Mouse (Mus musculus) frontal cortex, postnatal 36 days (tissue): ENCODE data around the gene Sptlc3.

ENCODE experiments used
- DNase-seq, 2 experiments: peaks; one replicate each; pipeline ENCODE4 v3.0.0; 2022; ENCODE audit warnings: low spot score in 2 of 2

Gene Sptlc3

DNA sequence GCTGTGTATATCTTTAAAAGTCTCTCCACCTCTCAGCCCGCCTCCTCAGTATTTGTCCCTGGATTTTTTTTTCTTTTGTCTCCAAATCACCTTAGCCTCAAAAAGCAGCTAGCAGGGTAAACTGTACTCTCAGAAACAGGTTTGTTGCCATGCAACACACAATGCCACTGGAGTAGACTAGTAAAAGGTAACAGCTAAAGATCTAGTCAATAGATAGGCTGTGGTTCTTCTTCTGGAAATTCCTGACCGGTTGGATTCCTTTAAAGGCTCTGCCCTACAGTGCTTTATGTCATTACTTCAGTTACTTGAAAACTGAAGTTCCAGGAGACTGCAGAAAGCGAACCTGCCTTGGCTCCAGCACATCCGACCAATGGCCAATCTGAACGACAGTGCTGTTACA lies at the start of gene Sptlc3:
Sptlc3 (plus strand) TSS at position 78 of the 400 bp plus-strand sequence.
- no peak for DNase-seq

DNA sequence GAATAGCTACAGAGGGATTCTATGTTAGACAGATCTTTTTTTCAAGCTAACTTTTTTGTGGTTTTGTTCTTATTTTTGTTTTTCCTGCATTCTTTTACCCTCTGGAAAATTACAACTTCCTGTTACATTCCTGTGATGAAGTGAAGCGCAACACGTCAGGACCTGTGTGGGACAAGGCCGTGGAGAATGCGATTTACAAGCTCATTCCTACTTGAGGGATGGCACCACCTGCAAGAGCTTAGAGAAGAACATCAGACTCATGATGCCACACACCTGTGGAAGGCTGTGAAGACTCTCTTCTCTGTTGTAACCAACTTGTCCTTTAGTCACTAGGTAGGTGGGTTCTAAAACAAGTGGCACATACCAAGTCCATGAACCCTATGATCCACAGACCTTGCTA lies 26.0 kb upstream of the Sptlc3 start:
- DNase-seq = no peak

DNA sequence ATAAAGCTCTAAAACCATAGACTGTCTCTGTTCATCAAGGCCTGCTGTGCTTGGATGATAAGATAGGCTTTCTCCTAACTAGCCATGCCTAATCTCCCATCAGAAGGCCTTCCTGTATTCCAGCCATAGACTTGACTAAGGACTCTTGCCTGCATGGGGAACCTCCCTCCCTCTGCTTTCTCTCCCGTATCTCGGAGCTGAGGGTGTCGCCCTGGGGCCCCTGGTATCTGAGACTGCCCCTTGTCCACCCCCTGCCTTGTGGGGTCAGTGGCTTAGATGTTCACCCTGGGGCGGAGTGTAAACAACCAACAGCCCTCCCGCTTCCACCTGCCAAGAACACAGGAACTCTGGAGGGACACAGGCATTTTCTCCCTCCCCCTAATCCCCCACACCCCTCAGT lies 5.0 kb upstream of the Sptlc3 start:
- DNase-seq = no peak

DNA sequence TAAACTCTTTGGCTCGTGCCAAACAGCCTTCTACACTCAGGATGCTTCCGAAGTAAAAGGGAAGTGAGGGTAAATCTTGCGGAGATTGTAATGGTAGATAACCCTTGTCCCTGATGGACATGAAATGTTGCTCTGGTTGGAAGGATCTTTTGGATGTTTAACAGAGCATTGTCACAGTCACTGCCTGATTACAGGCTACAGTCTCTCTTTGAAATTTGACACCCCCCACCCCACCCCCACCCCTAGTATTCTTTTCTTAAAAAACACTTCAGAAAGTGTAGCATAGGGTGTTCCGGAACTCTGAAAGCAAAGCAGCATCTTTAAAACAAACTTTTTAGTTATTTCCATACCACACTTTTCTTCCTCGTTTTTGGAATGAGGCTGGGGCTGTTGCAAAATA lies 916 bp downstream of the Sptlc3 start:
- no peak for DNase-seq

GRCm38 (mm10) chr2:139561966-139562505 lies 68.3 kb downstream of the Sptlc3 start:
- no peak for DNase-seq

- no peak for DNase-seq
Measured at GRCm38 (mm10) chr2:139579280-139579679, 85.6 kb downstream of the Sptlc3 start.

DNA sequence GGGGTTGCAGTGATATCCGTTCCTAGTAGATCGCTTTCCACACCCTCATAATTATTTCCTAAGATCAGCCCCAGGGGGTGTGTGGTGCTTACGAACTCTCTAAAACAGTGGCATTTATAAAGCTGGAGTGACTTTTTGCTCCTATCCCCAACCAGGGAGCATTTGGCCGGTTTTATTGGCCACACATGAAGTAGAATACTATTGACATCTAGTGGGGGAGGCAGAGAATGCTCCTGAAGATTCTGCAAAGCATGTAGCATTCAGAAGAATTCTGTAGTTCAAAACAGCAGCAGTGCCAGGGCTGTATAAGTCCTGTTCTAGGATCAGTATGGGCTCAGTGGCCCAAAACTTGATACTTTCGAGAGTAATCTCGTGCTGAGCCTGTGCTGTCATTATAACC lies 89.1 kb downstream of the Sptlc3 start:
- DNase-seq = peak in 1 of 2 experiments; percentile 12

GRCm38 (mm10) chr2:139587660-139588200 lies 94.0 kb downstream of the Sptlc3 start:
- no peak for DNase-seq

DNA sequence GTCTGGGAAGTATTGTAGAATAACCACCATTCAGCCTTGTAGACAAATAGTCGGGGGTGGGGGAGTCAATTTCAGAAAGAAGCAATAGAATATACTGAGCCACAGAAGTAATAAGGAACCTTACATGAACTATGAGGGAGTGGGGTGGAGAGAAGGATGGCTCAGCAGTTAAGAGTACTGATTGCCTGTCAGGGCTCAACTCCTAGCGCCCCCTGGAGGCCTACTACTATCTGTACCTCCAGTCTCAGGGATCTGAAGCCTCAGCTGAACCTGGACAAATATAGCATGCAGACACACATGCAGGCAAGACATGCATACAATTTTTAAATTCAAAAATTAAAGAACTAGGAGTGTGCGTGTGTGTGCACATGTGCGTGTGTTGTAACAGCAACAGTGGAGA lies 96.2 kb downstream of the Sptlc3 start:
- peak; percentile 16 to 47 for DNase-seq

GRCm38 (mm10) chr2:139590888-139591698 lies 97.4 kb downstream of the Sptlc3 start:
- DNase-seq = peak in 1 of 2 experiments; percentile 15

- DNase-seq = no peak
Measured at GRCm38 (mm10) chr2:139592109-139592508, 98.4 kb downstream of the Sptlc3 start.

DNA sequence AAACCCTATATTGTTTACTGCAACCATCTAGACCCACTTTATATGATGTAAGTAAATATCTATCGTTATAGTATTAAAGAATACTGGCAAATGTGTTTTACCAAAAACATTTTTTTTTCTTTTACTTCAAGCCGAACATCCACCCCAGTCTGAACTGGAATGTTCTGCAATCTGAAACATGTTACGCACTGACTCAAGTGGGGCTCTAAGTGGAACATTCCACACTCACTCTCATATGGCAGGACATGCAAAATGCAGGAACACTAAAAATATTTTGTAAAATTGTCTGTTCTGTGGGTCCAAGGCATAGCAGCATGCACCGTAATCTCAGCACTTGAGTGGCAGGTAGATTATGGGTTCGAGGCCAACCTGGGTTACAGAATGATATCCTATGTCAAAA lies 103.5 kb downstream of the Sptlc3 start:
- DNase-seq = no peak

GRCm38 (mm10) chr2:139601543-139602194 lies 108.0 kb downstream of the Sptlc3 start:
- no peak for DNase-seq

DNA sequence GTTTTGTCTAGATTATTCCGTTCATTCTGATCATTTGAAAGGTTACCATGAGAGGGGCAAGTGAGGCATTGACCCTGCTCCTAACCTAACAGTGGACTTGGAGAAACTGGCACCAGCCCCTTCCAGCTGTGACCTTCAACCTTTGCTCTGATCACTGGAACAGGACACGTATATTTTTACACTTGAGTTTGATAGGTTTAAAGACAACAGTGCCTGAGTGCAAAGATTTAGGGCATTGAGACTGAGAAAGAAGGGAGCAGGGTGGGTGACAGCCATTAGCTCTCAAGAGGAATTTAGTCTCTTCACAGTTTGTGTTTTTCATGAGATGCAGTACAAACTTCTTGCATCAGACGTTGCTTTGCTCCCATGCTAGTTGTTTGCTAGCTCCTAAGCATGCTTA lies 114.5 kb downstream of the Sptlc3 start:
- no peak for DNase-seq

- no peak for DNase-seq
Measured at GRCm38 (mm10) chr2:139608810-139609209, 115.1 kb downstream of the Sptlc3 start.

GRCm38 (mm10) chr2:139609231-139609630 lies 115.5 kb downstream of the Sptlc3 start:
- DNase-seq = no peak

DNA sequence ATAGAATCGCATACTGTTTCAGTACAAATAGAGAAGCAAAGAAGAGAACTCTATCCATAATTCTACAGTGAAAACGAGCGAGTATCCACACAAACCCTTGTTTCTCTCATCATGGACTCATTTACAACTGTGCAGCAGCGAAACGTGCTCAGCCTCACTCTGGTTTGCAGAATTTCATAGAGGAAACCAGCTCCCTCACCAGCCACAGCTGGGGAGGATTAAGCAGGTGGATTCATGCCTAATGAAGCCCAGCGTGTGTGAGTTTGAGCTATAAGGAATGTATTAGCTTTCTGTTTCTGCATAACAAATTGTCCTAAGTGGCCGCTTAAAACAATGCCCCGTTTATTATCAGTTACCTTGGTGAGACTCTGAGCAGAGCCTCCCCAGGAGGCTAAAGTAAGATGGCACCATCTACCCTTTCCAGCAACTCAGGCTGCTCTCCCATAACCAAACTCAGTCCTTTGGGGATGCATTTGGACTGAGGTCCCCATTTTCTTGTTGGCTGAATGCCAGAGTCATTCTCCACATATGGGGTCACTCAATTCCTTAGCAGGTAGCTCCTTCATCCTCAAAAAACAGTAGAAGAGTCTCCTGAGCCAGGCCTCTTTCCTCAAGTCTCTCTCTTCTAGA lies 116.1 kb downstream of the Sptlc3 start:
- DNase-seq = no peak

- no peak for DNase-seq
Measured at GRCm38 (mm10) chr2:139612410-139613107, 118.8 kb downstream of the Sptlc3 start.

- no peak for DNase-seq
Measured at GRCm38 (mm10) chr2:139626496-139626895, 132.8 kb downstream of the Sptlc3 start.

GRCm38 (mm10) chr2:139628731-139629130 lies 135.0 kb downstream of the Sptlc3 start:
- DNase-seq = no peak

- DNase-seq = no peak
Measured at GRCm38 (mm10) chr2:139629653-139630052, 135.9 kb downstream of the Sptlc3 start.

GRCm38 (mm10) chr2:139634506-139634905 lies 140.8 kb downstream of the Sptlc3 start:
- no peak for DNase-seq
